Comparison of ENCODE assay signal across 11 mouse cellular contexts in the genomic region with DNA sequence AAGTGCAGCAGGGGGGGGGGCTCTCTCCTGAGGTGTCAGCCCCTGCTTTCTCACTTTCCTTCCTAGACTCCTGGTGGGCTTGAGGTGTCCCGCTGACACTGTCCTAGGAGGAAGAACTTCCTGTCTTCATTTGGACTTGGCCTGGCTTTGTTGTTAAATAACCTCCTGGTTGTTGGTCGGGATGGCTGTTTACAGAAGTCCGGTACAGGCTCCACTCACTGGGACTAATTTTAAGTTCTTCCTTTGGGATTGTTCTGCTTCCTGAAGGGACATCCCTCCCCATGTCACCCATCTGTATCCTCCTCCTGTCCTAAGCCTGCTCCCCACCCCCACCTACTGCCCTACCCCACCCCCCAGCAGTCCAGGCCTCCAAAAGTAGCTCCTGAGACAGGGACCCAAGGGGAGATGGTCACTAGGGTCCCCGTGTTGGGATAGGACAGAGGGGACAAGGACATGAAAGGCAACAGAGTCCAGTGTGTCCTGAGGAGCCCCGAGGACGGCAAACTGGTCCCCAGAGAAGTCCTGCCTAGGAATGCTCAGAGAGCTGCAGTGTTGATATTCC.
DNase-seq lines count a peak whose midpoint lies in the region; ATAC-seq and TF ChIP-seq lines count a peak whose summit lies in the region.
"Had no signal": no experiment of that assay in that cellular context is flagged by ENCODE, and none has a peak within 500 bp of the region (broad histone marks: within the 10 kb centered on the region; RNA-seq: fewer than 3 reads in every experiment).

No protein-coding gene starts in this region.

- TF ChIP-seq CTCF in lung, postnatal 0 days (IDR thresholded peaks at IDR 0.05): no peak

- H3K27me3 ChIP-seq in heart, embryonic 10.5 days (ENCODE audit: insufficient read depth, poor library complexity, severe bottlenecking): 0 out of 2 replicates have a peak, but pooled peaks cover 7% of the 10 kb centered on the region
- H3K27me3 ChIP-seq in lung, postnatal 0 days (replicated peaks; ENCODE audit: insufficient read depth, low read length): no peaks in the 10 kb centered on the region
- no peaks in the 10 kb centered on the region for H3K27me3 ChIP-seq in intestine, embryonic 15.5 days (replicated peaks)
- no peaks in the 10 kb centered on the region for H3K27me3 ChIP-seq in stomach, embryonic 15.5 days (replicated peaks)
- H3K27me3 ChIP-seq: liver, embryonic 13.5 days had no signal

- no peaks in the 10 kb centered on the region for H3K9me3 ChIP-seq in heart, embryonic 10.5 days
- no peaks in the 10 kb centered on the region for H3K9me3 ChIP-seq in lung, postnatal 0 days (ENCODE audit: low read length)
- H3K9me3 ChIP-seq in intestine, embryonic 15.5 days: no peaks in the 10 kb centered on the region
- no peaks in the 10 kb centered on the region for H3K9me3 ChIP-seq in stomach, embryonic 15.5 days
- H3K9me3 ChIP-seq: liver, embryonic 13.5 days had no signal

- 53% methylated on average over 6 of the region's 6 CpGs for whole genome bisulfite sequencing in heart, embryonic 10.5 days
- 37% methylated on average over 6 of the region's 6 CpGs for WGBS in lung, postnatal 0 days
- WGBS in intestine, embryonic 15.5 days: 59% methylated on average over 6 of the region's 6 CpGs
- WGBS in stomach, embryonic 15.5 days: 51% methylated on average over 6 of the region's 6 CpGs

- ATAC-seq in lung, postnatal 0 days: peak; percentile 45
- no peak for ATAC-seq in intestine, embryonic 15.5 days
- ATAC-seq in stomach, embryonic 15.5 days (ENCODE audit: insufficient read depth, low FRiP score, low read depth): no peak

- intact Hi-C loops in heart, postnatal 14 days (cut with DNase I): no loop called here

- H3K27ac ChIP-seq in heart, embryonic 10.5 days: peak overlapping the region; percentile 72; the same call in 1 of the 2 replicates
- H3K27ac ChIP-seq in lung, postnatal 0 days (ENCODE audit: low read length): 0 out of 2 replicates have a peak overlapping the region, but pooled peaks have one; percentile 5
- 0 out of 2 replicates have a peak overlapping the region, but pooled peaks have one; percentile 36 for H3K27ac ChIP-seq in intestine, embryonic 15.5 days
- 0 out of 2 replicates have a peak overlapping the region, but pooled peaks have one; percentile 7 for H3K27ac ChIP-seq in stomach, embryonic 15.5 days
- H3K27ac ChIP-seq: liver, embryonic 13.5 days had no signal

- no peak for DNase-seq in heart, embryonic 10.5 days (ENCODE audit: low spot score)
- no peak for DNase-seq in heart, postnatal 14 days
- DNase-seq in lung, postnatal 0 days (ENCODE audit: low spot score): peak; percentile 42
- DNase-seq in lung, postnatal 36 days: no peak
- no peak for DNase-seq in ovary, adult 18-20 months (ENCODE audit: low spot score)
- no peak for DNase-seq in MN1 (ENCODE audit: low spot score)
- DNase-seq: liver, embryonic 13.5 days; right cerebral cortex, postnatal 14 days; thymus, adult 2 months had no signal

- H3K4me2 ChIP-seq in lung, postnatal 0 days (replicated peaks; ENCODE audit: low read depth, low read length): no peak overlapping the region
- no peak overlapping the region for H3K4me2 ChIP-seq in intestine, embryonic 15.5 days (replicated peaks)
- no peak overlapping the region for H3K4me2 ChIP-seq in stomach, embryonic 15.5 days
- H3K4me2 ChIP-seq: liver, embryonic 13.5 days had no signal

- no peak for TF ChIP-seq EP300 in lung, postnatal 0 days (IDR thresholded peaks at IDR 0.05)

- no peak overlapping the region for H3K4me3 ChIP-seq in heart, embryonic 10.5 days
- no peak overlapping the region for H3K4me3 ChIP-seq in lung, postnatal 0 days (ENCODE audit: low read depth, low read length)
- no peak overlapping the region for H3K4me3 ChIP-seq in intestine, embryonic 15.5 days (replicated peaks)
- H3K4me3 ChIP-seq in stomach, embryonic 15.5 days (replicated peaks): no peak overlapping the region
- H3K4me3 ChIP-seq: liver, embryonic 13.5 days had no signal

- peaks cover 4% of the 10 kb centered on the region for H3K36me3 ChIP-seq in heart, embryonic 10.5 days
- H3K36me3 ChIP-seq in lung, postnatal 0 days (ENCODE audit: insufficient read depth, low read length): no peaks in the 10 kb centered on the region
- H3K36me3 ChIP-seq in intestine, embryonic 15.5 days: 0 out of 2 replicates have a peak, but pooled peaks cover 2% of the 10 kb centered on the region
- no peaks in the 10 kb centered on the region for H3K36me3 ChIP-seq in stomach, embryonic 15.5 days

- H3K9ac ChIP-seq in lung, postnatal 0 days (replicated peaks; ENCODE audit: low read depth): no peak overlapping the region
- H3K9ac ChIP-seq in intestine, embryonic 15.5 days: no peak overlapping the region
- no peak overlapping the region for H3K9ac ChIP-seq in stomach, embryonic 15.5 days
- H3K9ac ChIP-seq: liver, embryonic 13.5 days had no signal

- peaks cover 71% of the 10 kb centered on the region for H3K4me1 ChIP-seq in heart, embryonic 10.5 days
- peaks cover 16% of the 10 kb centered on the region for H3K4me1 ChIP-seq in lung, postnatal 0 days (ENCODE audit: insufficient read depth, low read depth, low read length)
- H3K4me1 ChIP-seq in intestine, embryonic 15.5 days (replicated peaks): peaks cover 59% of the 10 kb centered on the region
- peaks cover 58% of the 10 kb centered on the region for H3K4me1 ChIP-seq in stomach, embryonic 15.5 days

Comparison
In these comparisons a context has a peak if more than half of its experiments do, and no peak if none do; other contexts are left out.
1. H3K27ac ChIP-seq: peak in every context shown above with its lines; median percentile 72 in heart, embryonic 10.5 days; 36 in intestine, embryonic 15.5 days; 7 in stomach, embryonic 15.5 days; 5 in lung, postnatal 0 days.